Mouse (Mus musculus) C2C12 (cell line): Measurements from ENCODE around the gene Hmgb1.

Source experiments
- CEBPB ChIP-seq: IDR thresholded peaks from one replicate; pipeline ENCODE4 v1.6.1; 2011; ENCODE audit warnings: low read depth, mild to moderate bottlenecking, control low read depth, moderate library complexity
- CTCF ChIP-seq: IDR thresholded peaks from one replicate; pipeline ENCODE4 v1.5.1; 2011; ENCODE audit not compliant: control insufficient read depth, insufficient read depth, insufficient read length
- FOSL1 ChIP-seq: IDR thresholded peaks from one replicate; pipeline ENCODE4 v1.8.0; 2011; ENCODE audit warnings: mild to moderate bottlenecking, low read length; ENCODE audit not compliant: poor library complexity, insufficient read depth, severe bottlenecking
- MAX ChIP-seq: IDR thresholded peaks from one replicate; pipeline ENCODE4 v1.6.1; 2011; ENCODE audit warnings: mild to moderate bottlenecking, control low read depth
- MYOG ChIP-seq: IDR thresholded peaks from one replicate; pipeline ENCODE4 v1.6.1; 2011; ENCODE audit not compliant: control insufficient read depth, insufficient read length; ENCODE audit errors: extremely low read depth
- USF1 ChIP-seq: IDR thresholded peaks from one replicate; pipeline ENCODE4 v1.6.1; 2011; ENCODE audit warnings: low read depth, mild to moderate bottlenecking, control low read depth, moderate library complexity

GRCm38 (mm10) chr5:148996709-148997037, 187.6 kb downstream of the Hmgb1 start:
- TF ChIP-seq CTCF (no peak), MAX (no peak), FOSL1 (no peak), USF1 (no peak), MYOG (no peak), CEBPB (no peak)
